8 mouse cellular contexts compared by ENCODE assay signal in genomic region chr2:3332056-3332455, GRCm38 (mm10). TPM values are rescaled to one million over a fixed set of nuclear protein-coding genes. Genes with fewer than 3 reads are reported as not detected.
DNase-seq lines count a peak whose midpoint lies in the region; ATAC-seq and TF ChIP-seq lines count a peak whose summit lies in the region.

No protein-coding gene starts in this region.

- peaks cover 3% of the 10 kb centered on the region; the same call in 1 of the 2 replicates for H3K27me3 ChIP-seq in heart, embryonic 14.5 days (ENCODE audit: control insufficient read depth, insufficient read depth, low read length)
- H3K27me3 ChIP-seq in forebrain, embryonic 14.5 days (replicated peaks; ENCODE audit: control insufficient read depth, insufficient read depth, low read length) = 0 out of 2 replicates have a peak, but pooled peaks cover 3% of the 10 kb centered on the region

- in situ Hi-C loops in ES-E14 (cut with MboI; ENCODE audit: low sequenced_read_pairs in 2 of 2, unreplicated experiment in 2 of 2) = no loop called here

- peaks cover 20% of the 10 kb centered on the region; the same call in 1 of the 2 replicates for H3K79me2 ChIP-seq in macrophage (ENCODE audit: inconsistent target)

- H3K4me2 ChIP-seq in heart, embryonic 14.5 days (ENCODE audit: low read length) = peak overlapping the region; percentile 79
- H3K4me2 ChIP-seq in forebrain, embryonic 14.5 days (ENCODE audit: low read length) = peak overlapping the region; percentile 60

- peaks cover 6 to 13% of the 10 kb centered on the region in 2 experiments for H3K4me1 ChIP-seq in heart, embryonic 14.5 days (ENCODE audit: control insufficient read depth in 2 of 2, insufficient read depth in 2 of 2, low read length in 2 of 2)
- H3K4me1 ChIP-seq in ES-E14 (ENCODE audit: control insufficient read depth in 2 of 2, insufficient read depth in 2 of 2, low read length in 2 of 2, poor library complexity in 1 of 2) = peaks cover 0 to 4% of the 10 kb centered on the region in 2 experiments; a peak in 2 of 4 replicates
- peaks cover 13% of the 10 kb centered on the region for H3K4me1 ChIP-seq in forebrain, embryonic 14.5 days (ENCODE audit: control insufficient read depth, insufficient read depth, low read length)

- 0 out of 2 replicates have a peak, but pooled peaks have one; percentile 6 for ATAC-seq in heart, embryonic 14.5 days (ENCODE audit: insufficient number of reproducible peaks, insufficient read depth, low FRiP score, low read depth)
- no peak for ATAC-seq in forebrain, embryonic 14.5 days

- no peaks in the 10 kb centered on the region for H3K9me3 ChIP-seq in heart, embryonic 14.5 days (ENCODE audit: control insufficient read depth, low read length)
- no peaks in the 10 kb centered on the region for H3K9me3 ChIP-seq in ES-E14 (ENCODE audit: control insufficient read depth, insufficient read depth, low read depth, low read length)
- H3K9me3 ChIP-seq in forebrain, embryonic 14.5 days (replicated peaks; ENCODE audit: control insufficient read depth, low read length) = no peaks in the 10 kb centered on the region

- intact Hi-C loops in heart, postnatal 25 days (cut with DNase I) = loop anchor here (2.0 to 10.0 kb wide), 3 partner anchors 47 to 183 kb away; partner anchors contain the start of genes Cdnf, Gm45902, Hspa14 and Nmt2

- peak overlapping the region; percentile 63 to 75 for H3K4me3 ChIP-seq in heart, embryonic 14.5 days (ENCODE audit: control insufficient read depth in 1 of 2, insufficient read depth in 1 of 2, low read depth in 1 of 2, low read length in 2 of 2)
- peak overlapping the region; percentile 58 to 72 for H3K4me3 ChIP-seq in ES-E14 (ENCODE audit: insufficient read depth in 1 of 2, low read depth in 1 of 2, low read length in 2 of 2, poor library complexity in 1 of 2, severe bottlenecking in 1 of 2)
- H3K4me3 ChIP-seq in forebrain, embryonic 14.5 days (ENCODE audit: low read depth, low read length) = peak overlapping the region; percentile 63
- peak overlapping the region; percentile 70 for H3K4me3 ChIP-seq in macrophage (ENCODE audit: inconsistent target)

- DNase-seq in heart, postnatal 25 days (ENCODE audit: low spot score) = no peak
- DNase-seq in ES-E14 (ENCODE audit: low read depth, low spot score) = no peak
- DNase-seq in forebrain, embryonic 14.5 days (ENCODE audit: low spot score) = no peak
- DNase-seq in frontal cortex, postnatal 10 days (ENCODE audit: low spot score in 2 of 2) = no peak
- DNase-seq in layer of hippocampus, postnatal 25 days (ENCODE audit: extremely low spot score in 1 of 2, low spot score in 1 of 2) = no peak
- no peak for DNase-seq in urinary bladder, postnatal 14 days (ENCODE audit: low spot score)

- peak overlapping the region; percentile 79 for H3K9ac ChIP-seq in heart, embryonic 14.5 days (ENCODE audit: low read length)
- H3K9ac ChIP-seq in ES-E14 (ENCODE audit: insufficient read depth, low read depth, low read length, poor library complexity, severe bottlenecking) = peak overlapping the region; percentile 95
- peak overlapping the region; percentile 71 for H3K9ac ChIP-seq in forebrain, embryonic 14.5 days (ENCODE audit: low read length)

- H3K27ac ChIP-seq in heart, embryonic 14.5 days (replicated peaks in 1 of 2; ENCODE audit: control insufficient read depth in 1 of 2, insufficient read depth in 1 of 2, low read depth in 2 of 2, low read length in 2 of 2) = peak overlapping the region; percentile 59 to 68
- H3K27ac ChIP-seq in ES-E14 (ENCODE audit: insufficient read depth, low read depth, low read length, poor library complexity, severe bottlenecking) = peak overlapping the region; percentile 72
- peak overlapping the region; percentile 69 for H3K27ac ChIP-seq in forebrain, embryonic 14.5 days (ENCODE audit: low read depth, low read length)
- H3K27ac ChIP-seq in macrophage = peak overlapping the region; percentile 54

- peaks cover 32% of the 10 kb centered on the region for H3K36me3 ChIP-seq in heart, embryonic 14.5 days (ENCODE audit: control insufficient read depth, insufficient read depth, low read length)
- H3K36me3 ChIP-seq in ES-E14 (ENCODE audit: control insufficient read depth, insufficient read depth, low read length, poor library complexity, severe bottlenecking) (peaks cover 10% of the 10 kb centered on the region), macrophage (ENCODE audit: inconsistent target) (0 out of 2 replicates have a peak, but pooled peaks cover 7% of the 10 kb centered on the region)
- peaks cover 18% of the 10 kb centered on the region for H3K36me3 ChIP-seq in forebrain, embryonic 14.5 days (ENCODE audit: control insufficient read depth, insufficient read depth, low read length)

- under 1% methylated on average over 21 of the region's 21 CpGs for WGBS in heart, embryonic 14.5 days
- WGBS in forebrain, embryonic 14.5 days = 2% methylated on average over 20 of the region's 21 CpGs
- WGBS in macrophage (ENCODE audit: missing documents) = 1% methylated on average over 21 of the region's 21 CpGs

TF ChIP-seq in ES-E14, 5 proteins besides CTCF, POLR2A, EP300 and RAD21:
- TF ChIP-seq MAFK (IDR thresholded peaks at IDR 0.05; ENCODE audit: insufficient read depth, low read depth, low read length) = no peak

RNA-seq across cellular contexts. Expression of gene Rpp38, which starts 0.4 kb away (rescaled TPM):
- 12.5 and 12.8 TPM in 2 replicates for polyA plus RNA-seq in heart, embryonic 14.5 days (2014; fragmentation: Nextera tagmentation; extraction: Ambion mirVana)
- 1 to 10 TPM; 3.8 to 4.1 TPM for total RNA-seq in heart, postnatal 25 days (2021)
- 12.0 and 20.2 TPM in 2 replicates for total RNA-seq in ES-E14 (2012; rRNA removed)
- polyA plus RNA-seq in forebrain, embryonic 14.5 days (2014; fragmentation: Nextera tagmentation; extraction: Ambion mirVana) = 19.4 and 20.3 TPM in 2 replicates
- 10 to 100 TPM in 2 of 26 experiments, 1 to 10 TPM in 24; 1.3 to 10.5 (median 3.5) TPM for total RNA-seq in macrophage (2018; cell fraction: chromatin; rRNA removed)
- 1 to 10 TPM; 3.2 to 9.8 (median 7.7) TPM for total RNA-seq in macrophage (2018; cell fraction: cytosol; rRNA removed)
- total RNA-seq in macrophage (2018; cell fraction: nucleus; rRNA removed) = 10 to 100 TPM in 7 of 26 experiments, 1 to 10 TPM in 19; 2.2 to 16.1 (median 7.3) TPM
- polyA plus RNA-seq in macrophage (2018) = 6.6 to 12.1 TPM (median 10.8 TPM) in 3 replicates
- total RNA-seq in layer of hippocampus, postnatal 25 days (2021) = 10 to 100 TPM in 1 of 2 experiments, 1 to 10 TPM in 1; 9.3 to 10.8 TPM

RNA-seq across cellular contexts. Expression of gene Acbd7, which starts 3.9 kb away (rescaled TPM):
- 0.70 and 0.85 TPM in 2 replicates for polyA plus RNA-seq in heart, embryonic 14.5 days (2014; fragmentation: Nextera tagmentation; extraction: Ambion mirVana)
- under 1 TPM in 1 of 2 experiments, not detected in 1; 0.56 TPM for total RNA-seq in heart, postnatal 25 days (2021)
- 2.5 and 3.7 TPM in 2 replicates for total RNA-seq in ES-E14 (2012; rRNA removed)
- 1.7 and 1.8 TPM in 2 replicates for polyA plus RNA-seq in forebrain, embryonic 14.5 days (2014; fragmentation: Nextera tagmentation; extraction: Ambion mirVana)
- not detected for total RNA-seq in macrophage (2018; cell fraction: chromatin; rRNA removed)
- not detected for total RNA-seq in macrophage (2018; cell fraction: cytosol; rRNA removed)
- not detected for total RNA-seq in macrophage (2018; cell fraction: nucleus; rRNA removed)
- not detected in 3 replicates for polyA plus RNA-seq in macrophage (2018)
- total RNA-seq in layer of hippocampus, postnatal 25 days (2021) = 1 to 10 TPM; 1.5 to 2.3 TPM

RNA-seq across cellular contexts. Expression of gene Nmt2, which starts 48.0 kb away (rescaled TPM):
- polyA plus RNA-seq in heart, embryonic 14.5 days (2014; fragmentation: Nextera tagmentation; extraction: Ambion mirVana) = 30.2 and 34.9 TPM in 2 replicates
- total RNA-seq in heart, postnatal 25 days (2021) = 1 to 10 TPM; 9.2 to 9.9 TPM
- 34.1 and 36.8 TPM in 2 replicates for total RNA-seq in ES-E14 (2012; rRNA removed)
- polyA plus RNA-seq in forebrain, embryonic 14.5 days (2014; fragmentation: Nextera tagmentation; extraction: Ambion mirVana) = 77.0 and 97.4 TPM in 2 replicates
- 10 to 100 TPM; 11.8 to 65.9 (median 36.4) TPM for total RNA-seq in macrophage (2018; cell fraction: chromatin; rRNA removed)
- total RNA-seq in macrophage (2018; cell fraction: cytosol; rRNA removed) = 10 to 100 TPM; 13.2 to 17.9 (median 14.8) TPM
- total RNA-seq in macrophage (2018; cell fraction: nucleus; rRNA removed) = 10 to 100 TPM; 10.6 to 54.5 (median 24.1) TPM
- polyA plus RNA-seq in macrophage (2018) = 13.5 to 16.7 TPM (median 13.8 TPM) in 3 replicates
- 10 to 100 TPM; 80.1 to 87.2 TPM for total RNA-seq in layer of hippocampus, postnatal 25 days (2021)
